Mouse (Mus musculus): ENCODE measurements at regions not wholly inside any gene's neighbourhood (a gene's known extent, or its start where the extent isn't known, plus 50 kb on each side); places are given as distances from the start of the nearest gene placed in this dataset.
A peak's percentile ranks its signal among the peaks of the same experiment; 100 is the strongest.

DNA sequence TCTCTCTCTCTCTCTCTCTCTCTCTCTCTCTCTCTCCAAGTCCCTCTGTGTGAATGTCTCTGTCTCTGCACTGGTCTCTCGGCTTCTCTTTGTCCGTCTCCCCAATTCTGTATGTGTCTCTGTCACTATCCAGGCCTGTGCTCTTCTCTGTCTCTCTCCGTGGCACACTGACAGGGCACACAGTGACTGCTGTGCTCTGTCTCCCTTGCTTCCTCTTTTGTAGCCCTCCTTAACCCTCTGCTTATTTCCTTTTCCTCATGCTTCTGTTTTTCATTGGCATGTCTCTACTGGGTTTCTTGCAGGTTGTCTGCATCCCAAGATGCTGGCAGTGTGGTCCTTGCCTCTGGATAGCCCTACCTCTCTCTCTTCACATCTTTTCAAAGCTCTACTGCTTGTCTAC lies 229.0 kb upstream of the Id2 start:
- no peak for DNase-seq

DNA sequence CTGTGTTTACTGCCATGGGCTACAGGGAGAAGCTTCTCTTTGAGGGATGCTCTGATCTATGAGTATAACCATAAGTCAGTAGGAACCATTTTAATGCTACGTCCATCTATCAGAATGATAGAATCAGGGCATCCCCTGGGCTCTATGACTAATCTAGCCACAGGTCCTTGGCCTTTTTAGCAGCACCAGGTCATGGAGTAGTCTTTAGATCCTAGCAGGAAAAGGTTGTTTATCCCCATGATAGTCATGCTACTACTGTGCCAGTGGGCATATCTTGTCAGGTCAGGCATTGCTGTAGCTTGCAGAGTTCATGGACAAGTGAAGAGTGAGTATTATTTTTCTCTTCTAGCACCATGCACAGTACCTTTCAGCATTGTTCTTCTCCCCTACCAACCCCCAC lies 226.2 kb upstream of the Id2 start:
- no peak for DNase-seq

DNA sequence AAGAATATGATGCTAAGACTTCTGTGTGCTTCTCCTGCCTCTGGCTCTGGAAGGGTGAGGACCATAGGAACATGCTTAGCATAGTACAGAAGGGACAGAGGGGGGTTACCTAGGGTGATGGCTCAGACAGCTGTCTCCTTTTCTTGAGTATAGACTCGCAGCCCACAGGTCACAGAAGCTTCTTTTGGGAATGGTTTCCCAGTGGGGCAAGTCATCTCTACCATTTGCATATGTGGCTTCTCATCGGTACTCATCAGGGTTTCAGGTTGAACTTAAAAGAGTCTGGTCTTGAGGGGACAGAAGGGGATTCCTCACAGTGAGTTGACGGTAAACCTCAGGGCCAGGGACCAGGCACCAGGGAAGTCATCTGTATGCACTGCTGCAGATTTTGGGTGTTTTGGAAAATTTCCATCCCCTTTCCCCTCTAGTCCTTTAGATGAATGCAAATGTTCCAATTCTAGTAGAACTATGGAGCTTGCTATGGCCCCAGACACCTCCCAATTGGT lies 223.4 kb upstream of the Id2 start:
- no peak for DNase-seq

DNA sequence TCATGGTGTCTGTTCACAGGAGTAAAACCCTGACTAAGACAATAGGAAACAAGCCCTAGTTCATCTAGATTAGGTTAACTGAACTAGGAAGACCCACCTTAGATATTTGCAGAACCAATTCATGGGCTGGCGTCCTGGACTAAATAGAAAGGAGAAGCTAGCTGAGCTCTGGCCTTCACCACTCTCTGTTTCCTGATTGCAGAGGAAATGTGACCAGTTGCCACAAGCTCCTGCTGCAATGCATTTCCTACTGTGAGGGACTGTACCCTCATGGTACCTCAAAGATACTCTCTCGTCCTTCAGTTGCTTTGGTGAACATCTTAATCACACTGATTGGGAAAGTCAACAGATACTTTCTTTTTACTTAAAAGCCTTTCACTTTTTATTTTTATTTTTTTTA lies 222.9 kb upstream of the Id2 start:
- no peak for DNase-seq

DNA sequence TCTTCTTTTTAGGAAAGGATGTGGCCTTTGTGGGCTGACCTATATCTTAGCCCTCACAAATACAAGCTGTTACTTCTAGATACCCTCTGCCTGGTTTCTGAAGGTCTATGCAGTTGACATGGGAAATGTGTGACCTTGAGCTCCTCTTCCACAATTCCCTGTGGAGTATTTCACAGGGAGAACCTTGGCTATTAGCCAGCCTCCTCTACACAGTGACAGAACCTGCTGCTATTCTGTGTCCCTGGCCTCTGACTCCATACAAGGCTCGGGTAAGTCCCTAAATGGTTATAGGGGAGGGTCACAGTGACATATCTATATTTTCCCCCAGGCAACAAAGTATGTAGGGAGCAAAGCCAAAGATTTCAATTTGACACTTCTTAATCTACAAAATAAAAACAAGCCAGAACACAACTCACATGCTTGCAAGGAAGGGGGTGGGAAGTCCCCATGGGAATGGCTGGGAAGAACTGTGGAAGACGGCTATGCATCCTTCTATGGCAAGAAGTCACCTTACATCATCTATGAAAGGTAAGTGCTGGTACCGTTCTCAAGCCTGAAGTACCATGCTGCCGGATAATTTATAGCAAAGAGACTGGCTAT lies 221.2 kb upstream of the Id2 start:
- peak; percentile 50 for DNase-seq

DNA sequence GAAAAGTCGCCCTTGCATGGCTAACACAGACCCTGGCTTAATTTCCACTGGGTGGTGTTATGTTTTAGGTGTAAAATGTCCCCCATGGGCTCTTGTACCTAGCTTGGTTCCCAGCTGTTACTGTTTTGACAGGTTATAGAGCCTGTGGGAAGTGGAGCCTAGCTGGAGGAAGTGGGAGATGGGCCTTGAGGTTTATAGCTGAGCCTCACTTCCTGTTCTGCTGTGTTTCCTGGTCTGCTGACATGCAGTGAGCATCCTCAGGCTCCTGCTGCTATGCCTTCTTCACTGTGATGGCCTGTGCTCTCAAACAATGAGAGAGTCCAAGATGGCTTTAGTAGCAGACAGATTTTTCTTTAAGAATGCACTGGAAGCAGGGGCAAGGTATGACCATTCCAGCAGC lies 219.0 kb upstream of the Id2 start:
- DNase-seq = no peak

DNA sequence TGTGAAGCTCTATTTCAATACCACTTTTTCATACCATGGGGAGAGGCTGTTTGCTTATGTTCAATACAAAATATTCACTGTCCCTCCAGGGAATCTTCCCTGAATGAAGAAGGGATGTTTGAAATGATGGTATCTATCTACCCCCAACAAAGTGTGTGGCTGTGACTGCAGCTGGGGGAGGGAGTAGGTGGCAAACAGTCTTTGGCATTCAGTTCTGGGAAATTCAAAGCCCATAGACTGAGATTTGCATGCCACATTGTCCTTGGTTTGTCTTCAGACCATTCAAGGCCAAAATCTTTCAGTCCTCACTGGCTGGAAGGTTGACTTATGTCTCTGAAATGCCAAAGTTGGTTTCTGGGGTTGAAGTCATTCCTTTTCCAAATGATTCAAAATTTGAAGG lies 216.3 kb upstream of the Id2 start:
- no peak for DNase-seq

DNA sequence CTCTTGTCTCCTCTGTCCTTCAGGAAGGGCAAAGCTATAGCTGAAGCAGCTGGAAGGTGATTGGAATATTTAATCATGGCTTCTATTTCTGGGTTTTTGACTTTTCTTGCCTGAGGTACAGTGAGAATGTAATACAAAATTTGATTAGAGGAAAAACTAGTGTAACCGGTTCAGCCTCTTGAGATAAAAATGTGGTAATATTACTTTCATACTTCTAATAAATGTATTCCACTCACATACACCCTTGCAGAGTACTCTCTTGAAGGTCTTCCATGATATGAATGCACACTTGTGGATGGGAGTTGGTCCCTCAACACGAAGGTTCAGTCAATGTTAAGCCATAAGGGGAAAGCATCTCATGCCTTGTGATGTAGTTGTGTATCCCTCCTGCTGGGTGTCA lies 215.4 kb upstream of the Id2 start:
- DNase-seq = no peak

DNA sequence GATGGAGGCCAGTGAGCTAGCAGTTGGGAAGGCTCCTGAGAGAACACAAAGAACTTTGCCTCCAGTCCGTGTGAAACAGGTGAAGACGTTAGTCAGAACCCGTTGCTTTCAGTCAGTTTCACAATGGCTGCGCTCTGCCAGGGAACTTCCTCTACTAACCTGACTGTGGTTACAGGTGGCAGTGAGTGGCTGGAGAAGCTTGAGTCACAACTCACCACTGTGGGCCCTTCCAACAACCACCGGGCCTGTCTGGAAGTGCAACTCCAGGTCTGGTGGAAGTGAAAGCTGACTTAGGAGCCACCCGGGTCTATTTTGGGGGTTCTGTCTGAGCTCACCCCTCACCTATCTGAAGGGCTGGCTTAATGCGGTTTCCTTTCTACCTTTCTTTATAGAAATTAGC lies 214.8 kb upstream of the Id2 start:
- DNase-seq = no peak

DNA sequence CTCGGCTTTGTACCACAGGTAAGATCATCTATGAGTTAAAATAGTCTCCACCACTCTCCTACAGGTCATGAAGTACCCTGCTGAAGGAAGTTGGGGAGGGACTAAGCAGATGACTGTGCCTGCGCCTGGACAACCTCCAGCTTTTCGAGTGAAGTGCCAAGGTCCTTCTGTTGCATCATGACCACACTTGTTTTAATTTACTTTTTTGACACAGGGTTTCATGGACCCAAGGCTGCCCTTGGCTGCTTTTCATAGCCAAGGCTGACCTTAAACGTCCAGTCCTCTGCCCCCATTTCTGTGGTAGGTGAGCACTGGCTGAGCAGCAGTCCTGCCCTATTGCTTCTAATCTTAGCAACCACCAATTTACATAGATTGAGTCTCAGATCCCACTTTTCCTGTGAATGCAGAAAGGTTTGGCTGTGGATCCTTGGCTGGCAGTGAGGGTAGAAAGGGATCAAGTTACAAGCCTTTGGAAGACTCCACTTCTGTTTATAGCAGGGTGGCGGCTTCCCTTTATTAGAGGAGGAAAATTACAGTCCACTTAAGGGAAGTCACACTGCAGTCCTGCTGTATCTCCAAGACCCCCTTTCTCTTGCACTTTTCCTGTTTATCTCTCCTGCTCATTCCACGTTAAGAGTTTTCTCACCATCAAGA lies 213.5 kb upstream of the Id2 start:
- no peak for DNase-seq

DNA sequence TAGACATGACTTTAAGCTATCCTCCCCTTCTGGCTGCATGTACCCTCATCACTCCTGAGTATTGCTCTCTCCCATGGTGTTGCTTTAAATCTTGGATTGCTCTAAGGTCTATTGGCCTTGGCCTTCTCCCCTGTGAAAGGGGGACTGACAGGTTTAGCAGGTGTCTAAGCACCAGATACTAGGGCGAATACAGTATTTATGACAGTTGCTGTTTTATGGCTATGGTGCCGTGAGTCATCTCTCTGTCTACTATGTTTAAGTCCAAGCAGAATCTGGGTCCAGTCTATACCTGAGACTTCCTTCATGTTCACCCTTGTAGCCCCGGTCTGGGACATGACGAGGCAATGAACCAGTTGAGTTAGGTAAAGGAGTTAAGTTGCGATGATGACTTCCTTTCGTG lies 212.3 kb upstream of the Id2 start:
- DNase-seq = no peak

DNA sequence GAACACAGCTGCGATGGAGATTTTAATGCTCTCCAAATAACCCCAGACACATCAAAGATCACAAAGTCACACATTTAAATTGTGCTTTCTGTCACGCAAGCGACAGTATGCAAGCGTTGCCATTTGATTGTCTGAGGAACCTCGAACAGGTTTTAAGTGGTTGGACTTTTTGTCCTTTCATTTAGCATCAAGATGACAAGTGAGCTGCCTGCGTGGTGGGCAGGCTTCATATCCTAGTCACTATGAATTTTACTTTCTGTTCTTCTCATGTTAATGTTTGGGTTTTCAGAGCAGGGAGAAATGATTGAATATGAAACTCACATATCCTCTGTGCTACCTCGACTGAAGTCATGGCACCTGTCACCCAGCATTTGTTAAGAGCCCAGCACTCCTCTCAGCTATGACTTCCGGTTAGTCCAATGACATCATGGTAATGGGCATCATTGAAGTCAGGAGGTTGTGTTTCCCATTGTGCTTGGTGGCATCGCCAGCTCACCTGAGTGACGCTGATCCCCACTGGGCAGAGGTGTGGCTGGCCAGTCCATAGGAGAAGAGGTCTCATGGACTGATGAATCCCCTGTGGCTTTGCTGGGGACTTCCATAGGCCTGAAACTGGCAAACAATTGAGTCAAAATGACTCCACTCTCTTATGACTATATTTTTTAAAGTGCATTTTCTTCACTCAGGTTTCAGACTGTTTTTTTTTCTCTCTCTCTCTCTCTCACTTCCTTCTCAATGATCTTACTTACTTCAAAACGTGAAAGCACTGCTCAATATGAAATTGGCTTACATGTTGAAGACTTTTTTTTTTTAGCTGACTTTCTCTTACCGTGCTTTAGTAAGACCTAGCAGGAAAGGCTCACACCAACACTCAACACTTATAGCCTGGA lies 209.1 kb upstream of the Id2 start:
- DNase-seq = no peak

DNA sequence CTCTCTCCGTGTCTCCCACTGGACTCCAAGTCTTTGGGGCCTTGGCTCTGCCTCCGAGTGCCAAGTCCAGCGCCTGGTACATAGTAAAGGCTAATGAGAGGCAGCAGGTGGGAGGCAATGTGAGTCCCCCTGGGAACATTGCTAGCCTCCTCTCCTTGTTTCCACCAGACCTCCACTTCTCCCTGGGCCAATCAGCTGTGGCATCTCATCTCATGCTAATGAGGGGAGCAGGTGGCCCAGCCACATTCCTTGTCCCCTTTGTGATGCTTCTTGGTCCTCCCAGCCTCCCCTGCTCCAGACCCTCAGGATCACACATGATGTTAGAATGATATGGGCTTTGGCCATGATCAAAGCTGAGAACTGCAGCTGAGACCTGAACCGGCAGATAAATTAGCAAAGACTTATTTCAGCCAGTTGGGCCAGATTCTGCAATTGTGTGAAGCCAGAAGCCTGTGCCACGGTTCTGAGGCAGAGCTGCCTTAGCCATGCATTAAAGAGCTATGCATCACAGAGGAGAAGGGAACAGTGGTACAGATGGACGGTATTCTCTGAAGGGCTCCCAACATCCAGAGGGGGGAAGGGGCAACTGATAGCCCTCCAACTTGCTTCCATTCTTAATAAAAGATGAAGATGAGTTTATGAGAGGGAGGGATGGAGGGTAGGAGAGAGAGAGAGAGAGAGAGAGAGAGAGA lies 208.0 kb upstream of the Id2 start:
- no peak for DNase-seq

DNA sequence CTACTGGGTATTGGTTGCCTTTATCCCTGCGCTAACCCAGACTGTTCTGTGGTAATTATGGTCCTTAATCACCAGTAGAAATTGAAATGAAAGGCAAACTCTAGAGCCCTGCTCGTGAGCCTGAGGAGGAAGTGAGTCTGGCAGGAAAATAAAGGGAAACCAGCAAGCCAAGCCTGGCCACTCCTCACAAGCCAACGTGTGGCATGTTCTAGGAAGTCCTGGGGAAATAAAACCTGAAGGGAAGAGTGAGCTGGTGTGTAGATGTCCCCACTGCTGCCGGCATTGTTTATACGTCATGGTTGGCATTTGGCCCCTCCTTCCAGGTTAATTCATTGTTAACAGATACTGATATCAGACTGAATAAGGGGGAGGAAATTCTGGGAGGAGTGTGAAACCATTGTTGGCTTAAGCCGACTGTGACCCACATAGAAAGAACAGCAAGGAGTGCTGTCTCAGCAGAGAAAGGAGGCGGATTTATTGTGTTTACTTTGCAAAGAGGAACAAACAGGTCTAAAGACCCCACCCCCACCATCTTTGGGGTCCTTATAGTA lies 206.6 kb upstream of the Id2 start:
- DNase-seq = no peak

DNA sequence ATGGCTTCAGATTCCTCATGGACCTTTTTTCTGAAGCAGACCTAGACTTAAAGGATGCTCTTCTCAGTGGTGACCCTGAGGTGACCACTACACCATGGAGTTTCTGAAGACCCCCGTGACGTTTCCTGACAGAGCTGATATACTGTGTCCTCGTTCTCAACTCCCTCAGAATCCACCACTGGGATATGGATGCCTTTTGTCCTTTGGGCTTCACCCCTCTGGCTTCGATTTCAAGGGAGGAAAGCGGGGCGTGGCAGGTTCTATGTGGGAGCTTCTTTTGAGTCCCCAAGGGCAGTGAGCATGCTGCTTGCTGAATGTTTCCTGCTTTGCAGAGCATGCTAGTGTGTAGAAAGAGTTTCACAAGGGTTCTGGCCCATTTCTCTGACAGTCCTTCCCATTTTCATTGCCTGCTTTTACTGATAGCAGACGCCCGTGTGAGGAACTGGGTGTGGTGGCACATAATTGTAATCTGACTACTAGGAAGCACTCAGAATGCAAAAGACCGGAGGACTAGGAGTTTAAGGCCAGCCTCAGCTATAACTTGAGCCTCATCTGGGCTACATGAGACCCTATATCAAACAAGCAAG lies 204.0 kb upstream of the Id2 start:
- DNase-seq = peak; percentile 24

DNA sequence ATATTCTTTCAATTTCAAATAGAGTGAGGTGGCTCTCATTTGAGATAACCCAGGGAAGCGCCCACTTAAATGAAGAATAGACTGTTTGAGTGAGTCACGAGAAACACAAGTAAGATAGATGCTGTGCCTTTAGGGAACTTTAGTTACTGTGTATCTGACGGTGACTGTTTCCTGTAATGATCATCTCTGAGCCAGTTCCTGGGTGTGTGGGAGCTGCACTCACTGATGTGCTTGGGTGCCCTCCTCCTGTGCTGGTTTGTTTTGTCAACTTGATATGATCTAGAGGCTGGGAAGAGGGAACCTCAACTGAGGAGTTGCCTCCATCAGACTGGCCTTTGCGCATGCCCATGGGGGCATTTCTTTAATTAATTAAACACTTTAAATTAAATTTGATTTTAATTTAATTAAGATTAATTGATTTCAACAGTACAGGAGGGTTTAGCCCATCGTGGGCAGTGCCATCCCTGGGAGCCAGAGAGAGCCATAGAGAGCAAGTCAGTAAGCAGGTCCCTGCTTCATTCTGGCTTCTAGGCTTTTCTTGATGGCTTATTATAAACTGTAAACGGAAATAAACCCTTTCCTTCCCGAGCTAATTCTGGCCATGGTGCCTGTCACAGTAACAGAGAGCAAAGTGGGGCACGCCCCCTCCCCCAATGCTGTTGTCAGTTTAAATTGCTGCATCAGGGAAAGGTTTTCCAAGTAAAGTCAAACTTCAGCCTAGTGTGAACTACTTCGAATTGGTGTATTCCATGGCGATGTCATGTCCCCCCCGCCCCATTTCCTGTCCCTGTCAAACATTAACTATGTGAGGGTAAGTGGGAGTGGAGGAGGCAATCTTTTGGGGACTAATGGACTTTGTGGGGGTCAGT lies 202.9 kb upstream of the Id2 start:
- DNase-seq = no peak

DNA sequence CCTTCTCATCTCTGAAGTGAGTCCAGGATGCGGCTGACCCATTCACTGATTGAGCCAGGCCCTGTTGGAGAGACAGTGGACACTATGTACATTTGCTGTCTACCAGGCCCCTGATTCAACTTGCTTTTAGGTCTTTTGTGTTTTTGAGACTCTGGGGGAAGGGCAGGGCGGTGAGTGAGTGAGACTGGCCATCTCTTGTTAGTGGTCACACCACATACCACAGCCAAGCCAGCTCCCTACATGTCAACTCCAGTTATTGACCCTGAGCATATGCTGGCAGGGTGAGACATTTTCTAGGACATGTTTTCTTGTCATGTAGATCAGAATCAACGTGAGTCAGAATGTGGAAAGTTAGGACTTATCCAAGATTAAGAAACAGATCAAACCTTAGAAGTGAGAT lies 201.8 kb upstream of the Id2 start:
- DNase-seq = no peak

DNA sequence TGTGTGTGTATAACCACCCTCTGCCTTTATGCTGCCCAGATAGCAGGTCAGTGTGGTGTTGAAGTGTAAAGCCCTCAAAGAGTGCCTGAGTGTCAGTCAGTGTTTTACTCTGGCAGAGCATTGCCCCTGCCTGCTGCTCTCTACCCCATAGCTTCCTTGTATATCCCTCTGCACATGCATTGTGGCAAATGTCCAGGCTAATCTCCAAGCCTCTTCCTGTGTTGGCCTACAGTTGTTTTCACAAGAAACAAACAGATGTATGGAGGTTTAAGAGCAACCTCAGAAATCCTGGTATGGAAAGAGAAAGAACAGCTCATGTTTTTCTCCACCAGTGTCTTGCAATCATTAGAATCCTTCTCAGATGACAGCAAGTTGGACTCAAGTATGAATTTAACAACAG lies 201.0 kb upstream of the Id2 start:
- DNase-seq = no peak

DNA sequence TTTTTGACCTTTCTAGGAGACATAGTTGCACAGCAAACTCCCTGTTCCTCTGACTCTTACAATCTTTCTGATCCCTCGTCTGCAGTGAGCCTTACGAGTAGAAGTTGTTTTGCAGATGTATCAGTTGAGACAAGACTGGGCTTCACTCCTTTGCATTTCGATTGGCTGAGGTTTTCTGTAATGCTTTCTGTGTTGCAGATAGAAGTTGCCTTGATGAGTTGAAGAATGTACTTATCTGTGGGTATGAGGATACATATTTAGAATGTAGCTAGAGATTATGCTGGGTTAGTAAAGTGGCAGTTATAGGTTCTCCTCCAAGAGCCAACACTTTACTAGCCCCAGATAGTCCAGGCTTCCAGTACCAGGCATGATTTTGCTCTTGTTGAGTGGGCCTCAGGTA lies 199.7 kb upstream of the Id2 start:
- no peak for DNase-seq

DNA sequence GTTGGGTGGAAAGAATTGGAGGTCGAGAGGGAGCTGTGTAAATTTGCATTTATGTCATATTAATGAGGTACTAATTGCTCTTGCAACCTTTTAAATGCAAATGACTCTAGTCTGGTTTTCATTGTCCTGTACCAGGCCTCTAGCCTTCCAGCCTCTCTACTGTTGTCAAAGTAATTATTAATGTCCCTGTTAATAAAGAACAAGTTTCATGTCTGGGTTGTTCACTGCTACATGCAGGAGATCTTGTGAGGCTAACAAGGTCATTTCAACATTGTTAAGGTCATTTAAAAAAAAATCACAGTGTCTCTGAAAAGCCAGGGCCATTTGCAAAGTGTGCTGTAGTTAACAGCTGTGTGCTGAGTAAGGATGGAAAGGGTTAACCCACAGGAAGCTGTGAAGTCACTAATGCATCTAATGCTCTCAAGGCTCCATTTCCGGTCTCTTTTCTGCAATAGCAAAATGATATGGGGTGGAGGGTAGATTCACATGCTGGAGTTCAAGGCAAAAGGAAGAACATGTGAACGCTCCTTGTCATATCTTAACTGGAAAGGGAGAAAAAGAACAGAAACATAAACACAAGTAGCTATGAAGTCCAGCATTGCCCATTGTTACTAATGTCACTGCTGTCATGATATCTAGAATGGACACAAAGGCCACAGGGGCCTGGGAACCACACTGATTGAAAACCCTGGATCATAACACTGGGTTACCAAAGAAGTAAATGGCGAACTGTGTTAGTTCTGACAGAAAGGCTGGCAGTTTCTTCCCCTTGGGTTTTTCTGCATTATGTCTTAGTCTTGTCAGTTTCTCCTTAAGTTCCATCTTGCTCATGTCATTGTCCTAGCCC lies 197.5 kb upstream of the Id2 start:
- no peak for DNase-seq
